Mouse (Mus musculus) c-Kit-positive CD71-positive TER-119-positive erythroid progenitor cells, embryonic 14.5 days (primary cell): ENCODE measurements at regions not wholly inside any gene's neighbourhood (a gene's known extent, or its start where the extent isn't known, plus 50 kb on each side); places are given as distances from the start of the nearest gene placed in this dataset.

Experiments used
- DNase-seq: peaks from one replicate; pipeline ENCODE4 v3.0.0-alpha.2; 2013; ENCODE audit warnings: low spot score

DNA sequence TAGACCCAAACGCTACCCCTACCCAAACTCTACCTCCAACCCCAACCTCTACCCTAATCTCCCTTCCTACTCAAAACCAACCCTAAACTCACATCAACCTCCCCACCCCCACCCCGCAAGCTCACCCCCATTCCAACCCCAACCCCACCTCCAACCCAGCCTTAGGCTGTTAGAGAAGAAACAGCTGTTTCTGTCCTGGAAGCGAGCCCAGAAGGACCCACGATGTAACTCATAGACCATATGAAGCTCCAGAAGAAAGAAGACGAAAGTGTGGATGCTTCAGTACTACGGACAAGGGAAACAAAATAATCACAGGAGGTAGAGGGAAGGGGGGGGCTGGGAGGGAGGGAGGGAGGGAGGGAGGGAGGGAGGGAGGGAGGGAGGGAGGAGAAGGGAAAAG is 58.4 kb downstream of the Sox11 start:
- no peak for DNase-seq

- no peak for DNase-seq
Measured at GRCm38 (mm10) chr12:27261965-27262364, 80.4 kb downstream of the Sox11 start.

DNA sequence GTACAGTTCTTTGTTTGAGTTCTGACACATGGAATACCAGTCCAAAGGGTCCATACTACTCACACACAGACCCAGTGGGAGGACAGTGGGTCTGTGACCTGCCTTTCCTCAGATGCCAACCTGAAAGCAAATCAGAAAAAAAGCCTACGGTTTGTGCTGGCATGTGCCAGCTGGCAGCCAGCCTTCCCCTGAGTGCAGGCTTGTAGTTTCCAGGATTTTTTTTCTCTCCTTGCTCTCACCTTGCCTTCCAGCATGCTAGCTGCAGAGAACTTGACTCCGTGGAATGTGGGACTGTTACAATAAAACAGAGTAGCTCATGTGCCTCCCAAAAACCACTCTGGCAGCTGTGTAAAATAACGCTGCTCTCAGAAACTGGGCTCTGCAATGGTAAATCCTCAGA is 88.2 kb downstream of the Sox11 start:
- DNase-seq, result no peak

DNA sequence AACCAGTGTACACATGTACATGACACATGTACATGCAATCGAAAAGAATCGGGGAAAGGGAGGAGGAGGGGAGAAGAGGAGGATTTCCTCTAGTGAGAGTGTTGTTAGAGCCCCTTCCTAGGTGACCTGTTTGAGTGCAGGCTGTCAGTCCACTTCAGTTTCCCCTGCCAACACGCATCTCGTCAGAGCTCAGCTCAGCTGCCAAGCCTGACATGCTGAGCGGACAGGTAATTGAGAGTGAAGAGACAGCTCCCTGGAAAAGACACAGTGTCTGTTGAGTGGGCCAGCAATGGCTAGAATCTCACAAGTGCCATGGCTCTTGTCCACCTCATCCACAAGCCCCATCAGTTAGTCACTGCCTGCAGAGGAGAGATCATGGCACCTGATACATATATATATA is 90.9 kb downstream of the Sox11 start:
- DNase-seq, result no peak

- DNase-seq, result no peak
Measured at GRCm38 (mm10) chr12:27248545-27248855, 93.9 kb downstream of the Sox11 start.

DNA sequence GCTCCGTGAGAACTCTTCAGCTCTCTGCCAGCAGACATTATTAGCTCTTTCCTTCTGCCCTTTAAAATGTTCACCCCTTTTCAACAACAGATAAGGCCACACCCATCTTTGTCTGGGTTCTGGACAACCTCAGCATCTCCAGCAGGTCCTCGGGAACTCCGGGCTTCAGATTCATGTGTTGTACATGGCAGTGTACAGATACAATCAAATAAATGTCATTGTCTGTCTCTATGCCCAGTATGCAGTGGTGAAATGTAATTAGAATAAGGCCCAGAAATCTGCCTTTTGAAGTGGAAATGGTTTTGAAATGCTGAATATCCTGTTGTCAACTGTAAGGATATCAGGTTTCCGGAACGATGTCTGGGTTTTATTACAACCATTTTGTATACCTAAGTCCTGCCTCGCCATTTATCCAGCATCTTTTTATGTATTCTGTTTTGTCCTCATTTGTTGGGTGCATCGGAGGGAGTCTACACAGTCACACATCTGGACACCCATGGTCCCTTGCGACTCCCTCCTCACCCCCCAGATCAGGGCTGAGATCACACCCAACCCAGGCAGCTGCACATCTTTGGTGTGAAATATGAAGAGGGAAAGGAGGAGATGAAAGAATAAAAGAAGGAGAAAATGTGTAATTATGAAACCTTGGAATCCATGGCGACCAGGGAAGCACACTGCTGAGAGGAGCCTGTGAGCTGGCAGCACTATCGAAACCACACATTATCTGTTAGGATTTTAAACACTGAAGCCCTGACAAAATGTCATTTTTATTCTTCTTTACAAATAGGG is 94.4 kb downstream of the Sox11 start:
- no peak for DNase-seq

DNA sequence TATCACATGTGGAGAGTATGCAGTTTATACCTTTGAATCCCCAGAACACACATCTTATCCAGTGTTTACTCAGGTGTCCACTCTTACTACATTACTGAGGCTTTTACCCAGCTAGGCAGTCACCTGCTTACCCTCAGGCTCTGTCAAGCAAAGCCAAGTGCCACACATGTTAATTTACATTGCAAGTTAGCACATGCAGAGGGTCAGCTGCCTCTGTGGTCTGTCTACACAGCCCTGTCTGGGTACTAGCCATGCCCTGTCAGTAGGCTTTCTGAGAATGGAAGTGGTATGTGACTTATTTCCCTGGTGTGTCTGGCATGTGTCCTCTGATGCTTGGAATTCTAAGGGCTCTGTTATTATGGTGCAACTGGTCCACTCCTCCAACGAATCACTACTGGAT is 106.6 kb downstream of the Sox11 start:
- DNase-seq, result no peak

GRCm38 (mm10) chr12:27221541-27221940 is 120.8 kb downstream of the Sox11 start:
- DNase-seq, result no peak

DNA sequence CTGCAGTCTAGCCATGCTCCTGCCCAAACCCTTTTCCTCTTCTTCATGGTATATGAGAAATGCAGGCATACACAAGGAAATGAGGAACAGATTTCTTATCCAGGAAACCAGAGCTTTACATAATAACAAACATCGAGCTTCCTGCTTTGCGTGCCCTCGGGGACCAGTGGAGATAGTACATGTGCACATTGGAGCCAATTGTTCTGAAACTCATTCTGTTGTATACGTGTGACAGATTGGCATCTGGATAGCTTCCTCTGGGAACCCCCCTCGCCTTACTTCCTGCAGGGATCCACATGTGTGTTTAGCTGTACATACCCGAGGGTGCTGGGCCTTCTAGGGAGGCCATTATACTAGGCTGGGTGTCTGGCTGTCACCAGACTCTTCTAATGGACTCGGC is 141.2 kb downstream of the Sox11 start:
- DNase-seq, result no peak

DNA sequence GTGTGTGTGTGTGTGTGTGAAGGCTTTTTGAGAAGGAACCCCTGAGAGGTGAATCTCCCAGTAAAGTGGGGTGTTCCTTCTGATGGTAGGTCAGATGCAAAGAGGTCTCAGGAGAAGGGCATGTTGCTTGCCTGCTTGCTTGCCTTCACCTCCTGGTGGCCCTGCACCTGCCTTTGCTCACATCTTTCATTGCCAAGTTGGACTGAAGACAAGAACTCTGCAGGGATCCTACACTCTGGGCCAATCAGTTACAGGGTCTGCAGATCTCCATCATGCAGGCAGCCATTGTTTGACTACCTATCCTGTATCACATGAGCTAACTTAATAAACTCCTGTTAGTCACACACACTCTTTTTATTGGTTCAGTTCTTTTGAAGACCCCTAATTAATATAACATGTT is 148.4 kb downstream of the Sox11 start:
- DNase-seq, result no peak

GRCm38 (mm10) chr12:27191916-27192315 is 150.5 kb downstream of the Sox11 start:
- no peak for DNase-seq

DNA sequence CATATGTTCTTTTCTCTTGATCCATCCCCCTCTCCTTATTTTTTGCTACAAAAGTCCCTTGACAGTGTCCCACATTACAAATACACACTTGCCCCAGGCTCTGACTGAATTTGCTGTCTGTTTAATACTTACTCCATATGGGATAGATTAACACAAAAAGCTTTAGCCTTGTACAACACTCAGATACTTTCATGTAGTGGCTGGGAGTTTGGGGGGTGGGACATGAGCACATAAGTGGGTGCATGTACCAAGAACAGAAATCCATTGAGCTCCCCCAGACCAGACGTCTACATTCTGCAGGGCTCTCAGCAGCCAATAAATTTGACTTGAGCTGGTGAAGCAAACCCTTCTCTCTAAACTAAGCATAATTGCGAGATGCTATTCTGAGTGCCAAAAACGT is 154.9 kb downstream of the Sox11 start:
- no peak for DNase-seq

DNA sequence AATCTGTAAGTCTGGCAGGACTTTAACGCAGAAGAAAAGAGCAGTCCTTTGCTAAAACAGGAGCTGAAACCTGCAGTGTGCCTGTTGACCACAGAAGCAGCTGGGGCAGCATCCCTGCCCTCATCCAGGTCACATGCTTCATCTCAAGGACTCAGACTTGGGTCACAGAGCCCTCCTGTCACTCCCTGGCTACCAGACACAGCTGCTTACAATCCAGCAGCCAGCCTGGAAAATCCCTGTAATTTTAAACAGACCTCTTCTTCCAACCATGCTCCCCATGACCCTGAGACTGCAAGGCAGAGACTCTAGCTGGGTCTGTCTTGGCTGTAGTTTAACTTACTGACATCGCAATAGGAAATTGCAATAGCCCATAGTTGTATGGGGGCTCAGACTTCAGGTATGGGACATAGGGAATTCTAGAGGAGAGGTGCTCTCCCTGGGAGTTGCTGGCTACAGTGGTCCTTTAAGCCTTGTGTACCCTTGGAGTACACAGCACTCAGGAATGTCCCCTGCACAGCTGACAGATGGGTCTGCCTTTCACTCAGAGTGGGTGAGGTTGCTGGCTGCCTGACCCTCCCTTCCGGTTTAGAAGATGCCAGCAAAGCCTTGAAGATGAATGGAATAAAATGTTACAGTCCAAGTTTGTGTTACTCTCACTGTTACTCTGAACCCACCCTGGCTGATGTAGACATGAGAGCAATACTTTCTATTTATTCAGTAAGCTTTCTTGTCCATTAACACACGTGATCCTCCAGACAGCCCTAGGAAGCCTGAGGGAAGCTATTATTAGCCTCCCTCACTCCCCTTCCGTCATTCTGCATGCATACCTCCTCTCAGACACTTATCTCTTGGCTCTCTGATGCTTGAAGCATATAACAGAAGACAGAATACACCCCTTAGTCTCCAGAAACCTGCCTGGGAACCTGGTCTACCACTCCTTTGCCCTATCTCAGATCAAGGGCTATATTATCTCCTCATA is 159.7 kb downstream of the Sox11 start:
- no peak for DNase-seq

GRCm38 (mm10) chr12:27173561-27173960 is 168.8 kb downstream of the Sox11 start:
- no peak for DNase-seq

- DNase-seq, result no peak
Measured at GRCm38 (mm10) chr12:27173151-27173550, 169.2 kb downstream of the Sox11 start.

- DNase-seq, result no peak
Measured at GRCm38 (mm10) chr12:27171595-27171994, 170.8 kb downstream of the Sox11 start.

- no peak for DNase-seq
Measured at GRCm38 (mm10) chr12:27164920-27165504, 177.4 kb downstream of the Sox11 start.

- DNase-seq, result no peak
Measured at GRCm38 (mm10) chr12:27160063-27160686, 182.2 kb downstream of the Sox11 start.

GRCm38 (mm10) chr12:27159416-27160062 is 182.8 kb downstream of the Sox11 start:
- no peak for DNase-seq

DNA sequence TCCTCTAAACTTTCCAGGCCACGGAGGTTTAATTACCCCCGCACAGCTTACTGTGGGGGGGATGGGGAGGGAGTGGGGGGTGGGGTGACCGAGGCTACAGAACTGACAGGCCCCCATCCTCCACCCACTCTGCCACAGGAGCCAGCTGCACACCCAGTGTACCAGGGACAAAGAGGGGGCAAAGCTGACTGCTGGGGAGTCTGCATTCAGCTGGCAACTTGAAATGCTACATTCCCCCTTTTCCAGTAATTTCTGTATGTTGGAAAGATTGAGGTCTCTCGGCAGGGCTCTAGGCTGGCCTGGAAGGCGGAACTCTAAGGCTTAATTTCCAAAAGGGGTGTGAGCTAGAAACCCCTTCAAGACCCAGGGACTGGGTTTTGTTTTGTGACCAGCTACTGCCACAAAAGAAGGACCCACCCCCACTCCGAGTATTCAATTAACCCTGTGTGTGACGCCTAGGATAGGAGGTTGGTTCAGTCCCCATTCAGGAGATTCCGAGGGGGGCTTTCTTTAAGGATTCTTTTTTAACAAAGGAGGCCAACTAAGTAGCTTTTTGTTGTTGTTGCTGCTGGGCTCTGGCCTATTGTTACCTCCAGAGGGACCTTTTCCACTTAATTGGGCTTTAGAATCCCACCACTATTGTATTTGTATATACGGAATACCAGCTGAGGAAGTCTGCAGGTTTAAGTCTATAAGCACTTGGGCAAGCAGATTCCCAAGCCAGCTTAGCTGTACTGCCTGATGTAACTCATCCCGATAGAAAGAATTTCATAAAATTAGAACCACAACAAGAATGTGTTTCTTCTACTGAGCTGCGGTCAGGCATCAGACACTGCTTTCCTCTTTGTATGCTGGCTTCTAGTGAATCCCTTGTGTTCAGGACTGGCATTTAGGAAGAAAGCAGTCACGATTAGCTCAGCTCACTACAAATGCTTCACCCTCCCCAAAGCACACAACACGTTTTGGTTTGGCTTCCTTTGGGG is 191.2 kb downstream of the Sox11 start:
- no peak for DNase-seq

DNA sequence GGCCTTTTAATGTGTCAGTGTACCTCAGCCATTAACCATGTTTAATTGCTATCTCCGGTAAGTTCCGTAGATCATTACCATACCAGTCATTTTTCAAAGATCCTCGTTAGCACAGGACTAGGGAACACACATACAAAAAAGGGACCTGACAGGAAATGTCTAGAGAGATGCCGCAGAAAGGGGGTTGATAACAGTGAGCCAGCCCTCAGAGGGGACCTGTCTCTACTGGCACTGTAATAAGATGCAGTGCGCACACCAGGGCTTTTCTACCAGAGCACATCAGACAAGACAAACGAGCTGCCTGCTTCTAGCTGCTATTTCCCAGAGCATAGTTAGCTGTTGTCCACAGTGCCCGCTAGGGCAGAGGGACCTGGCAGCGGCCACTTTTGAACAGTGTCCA is 199.1 kb downstream of the Sox11 start:
- DNase-seq, result no peak
